Mouse (Mus musculus): ENCODE measurements around the gene Sbno2. TPM values are rescaled to one million over a fixed set of nuclear protein-coding genes. Genes with fewer than 3 reads are reported as not detected.

The Sbno2 gene
- total and polyA plus RNA-seq, 2 experiments from 2014 or later = 6.8 to 24.2 TPM

GRCm38 (mm10) chr10:80039559-80039979, 65.8 kb downstream of the Sbno2 start, which contains the start of gene Polr2e:
Gene Polr2e, minus strand, starts transcription at chr10:80039795.
- no peak for TF ChIP-seq CTCF (IDR thresholded peaks at IDR 0.05; ENCODE audit: low read depth)
- WGBS = 3% methylated on average over 40 of the region's 40 CpGs
- peak; percentile 99 for ATAC-seq

DNA sequence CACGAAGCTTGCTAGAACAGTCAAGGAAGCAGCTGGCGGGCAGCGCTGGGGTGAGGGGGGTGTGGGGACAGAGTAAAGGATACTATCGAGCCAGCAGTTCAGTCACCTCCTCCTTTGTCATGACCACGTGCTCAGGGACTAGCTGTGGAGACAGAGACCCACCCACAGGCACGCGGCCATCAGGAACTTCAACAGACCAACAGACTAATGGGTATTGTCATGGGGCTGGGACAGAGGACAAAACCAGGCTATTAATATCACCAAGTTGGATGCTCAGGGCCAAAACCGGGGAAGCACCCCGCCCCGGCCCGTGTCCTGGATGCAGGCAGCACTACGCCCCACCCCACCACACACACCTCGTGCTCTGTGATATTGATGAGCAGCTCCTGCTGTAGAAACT, 68.5 kb downstream of the Sbno2 start:
- no peak overlapping the region for H3K9ac ChIP-seq
- DNase-seq (no peak), ATAC-seq (no peak)
- no peak overlapping the region for H3K27ac ChIP-seq (ENCODE audit: low read depth, low read length)
- no peaks in the 10 kb centered on the region for H3K9me3 ChIP-seq (ENCODE audit: low read length)
- H3K36me3 ChIP-seq (ENCODE audit: insufficient read depth) = peaks cover 36% of the 10 kb centered on the region
- no peaks in the 10 kb centered on the region for H3K27me3 ChIP-seq (ENCODE audit: insufficient read depth, low read length)
- H3K4me1 ChIP-seq (ENCODE audit: insufficient read depth) = peaks cover 8% of the 10 kb centered on the region; the same call in 1 of the 2 replicates
- no peak overlapping the region for H3K4me3 ChIP-seq (ENCODE audit: low read depth, low read length)
- no peak overlapping the region for H3K4me2 ChIP-seq (ENCODE audit: low read depth)
- TF ChIP-seq CTCF (IDR thresholded peaks at IDR 0.05; ENCODE audit: low read depth) = no peak
- 90% methylated on average over 13 of the region's 13 CpGs for WGBS

More at GRCm38 (mm10) chr10:80039559-80039979, 65.8 kb downstream of the Sbno2 start, which contains the start of gene Polr2e:
- Histone ChIP-seq H3K27me3 (ENCODE audit: insufficient read depth, low read length) (no peaks in the 10 kb centered on the region), H3K27ac (ENCODE audit: low read depth, low read length) (peak within 1 kb of the TSS; percentile 73), H3K9me3 (ENCODE audit: low read length) (no peaks in the 10 kb centered on the region), H3K4me1 (ENCODE audit: insufficient read depth) (peaks cover 8% of the 10 kb centered on the region; the same call in 1 of the 2 replicates), H3K36me3 (ENCODE audit: insufficient read depth) (peaks cover 35% of the 10 kb centered on the region), H3K4me2 (ENCODE audit: low read depth) (peak within 1 kb of the TSS; percentile 79), H3K4me3 (ENCODE audit: low read depth, low read length) (peak within 1 kb of the TSS; percentile 70), H3K9ac (peak within 1 kb of the TSS; percentile 79)
- DNase-seq = peak; percentile 99

GRCm38 (mm10) chr10:80035686-80036085, 69.7 kb downstream of the Sbno2 start:
- H3K4me3 ChIP-seq (ENCODE audit: low read depth, low read length) = no peak overlapping the region
- no peak for DNase-seq
- peaks cover 36% of the 10 kb centered on the region for H3K36me3 ChIP-seq (ENCODE audit: insufficient read depth)
- WGBS = 92% methylated on average over 5 of the region's 5 CpGs
- H3K27me3 ChIP-seq (ENCODE audit: insufficient read depth, low read length) = no peaks in the 10 kb centered on the region
- H3K9ac ChIP-seq = no peak overlapping the region
- H3K27ac ChIP-seq (ENCODE audit: low read depth, low read length) = no peak overlapping the region
- H3K4me2 ChIP-seq (ENCODE audit: low read depth) = no peak overlapping the region
- no peak for ATAC-seq
- H3K9me3 ChIP-seq (ENCODE audit: low read length) = no peaks in the 10 kb centered on the region
- no peak for TF ChIP-seq CTCF (IDR thresholded peaks at IDR 0.05; ENCODE audit: low read depth)
- peaks cover 8% of the 10 kb centered on the region; the same call in 1 of the 2 replicates for H3K4me1 ChIP-seq (ENCODE audit: insufficient read depth)

GRCm38 (mm10) chr10:80035148-80035547, 70.2 kb downstream of the Sbno2 start:
- 78% methylated on average over 8 of the region's 8 CpGs for WGBS
- no peak for TF ChIP-seq CTCF (IDR thresholded peaks at IDR 0.05; ENCODE audit: low read depth)
- Histone ChIP-seq H3K4me2 (ENCODE audit: low read depth) (no peak overlapping the region), H3K9me3 (ENCODE audit: low read length) (no peaks in the 10 kb centered on the region), H3K9ac (no peak overlapping the region), H3K4me1 (ENCODE audit: insufficient read depth) (peaks cover 8% of the 10 kb centered on the region; the same call in 1 of the 2 replicates), H3K36me3 (ENCODE audit: insufficient read depth) (peaks cover 36% of the 10 kb centered on the region), H3K27me3 (ENCODE audit: insufficient read depth, low read length) (no peaks in the 10 kb centered on the region), H3K27ac (ENCODE audit: low read depth, low read length) (no peak overlapping the region), H3K4me3 (ENCODE audit: low read depth, low read length) (no peak overlapping the region)
- no peak for DNase-seq
- ATAC-seq = no peak

GRCm38 (mm10) chr10:80033511-80034391, 71.6 kb downstream of the Sbno2 start:
- TF ChIP-seq CTCF (IDR thresholded peaks at IDR 0.05; ENCODE audit: low read depth) = peak; percentile 53; the same call in 1 of the 2 replicates
- Histone ChIP-seq H3K9me3 (ENCODE audit: low read length) (no peaks in the 10 kb centered on the region), H3K4me2 (ENCODE audit: low read depth) (no peak overlapping the region), H3K36me3 (ENCODE audit: insufficient read depth) (peaks cover 36% of the 10 kb centered on the region), H3K27me3 (ENCODE audit: insufficient read depth, low read length) (no peaks in the 10 kb centered on the region), H3K9ac (no peak overlapping the region), H3K4me1 (ENCODE audit: insufficient read depth) (peaks cover 7% of the 10 kb centered on the region; the same call in 1 of the 2 replicates), H3K27ac (ENCODE audit: low read depth, low read length) (no peak overlapping the region), H3K4me3 (ENCODE audit: low read depth, low read length) (no peak overlapping the region)
- DNase-seq (peak; percentile 34), ATAC-seq (peak; percentile 34; the same call in 1 of the 2 replicates)
- WGBS = 51% methylated on average over 9 of the region's 9 CpGs

GRCm38 (mm10) chr10:80032799-80033480, 72.4 kb downstream of the Sbno2 start:
- H3K4me3 ChIP-seq (ENCODE audit: low read depth, low read length) = no peak overlapping the region
- no peaks in the 10 kb centered on the region for H3K4me1 ChIP-seq (ENCODE audit: insufficient read depth)
- H3K4me2 ChIP-seq (ENCODE audit: low read depth) = no peak overlapping the region
- DNase-seq = no peak
- no peak overlapping the region for H3K27ac ChIP-seq (ENCODE audit: low read depth, low read length)
- H3K9me3 ChIP-seq (ENCODE audit: low read length) = no peaks in the 10 kb centered on the region
- TF ChIP-seq CTCF (IDR thresholded peaks at IDR 0.05; ENCODE audit: low read depth) = no peak
- H3K36me3 ChIP-seq (ENCODE audit: insufficient read depth) = peaks cover 32% of the 10 kb centered on the region
- ATAC-seq = no peak
- H3K9ac ChIP-seq = no peak overlapping the region
- H3K27me3 ChIP-seq (ENCODE audit: insufficient read depth, low read length) = no peaks in the 10 kb centered on the region
- 67% methylated on average over 5 of the region's 5 CpGs for WGBS

Data from forebrain, postnatal 0 days (tissue).